Mouse (Mus musculus) retina, postnatal 1 day (tissue): ENCODE results near the gene Nutm1.
"Not testable (repeated sequence)": the region's sequence is repeated elsewhere in the genome, so short reads cannot be mapped to it uniquely, and the experiment has no call there.

Experiments
- DNase-seq: peaks from one replicate; pipeline ENCODE4 v3.0.0-alpha.2; 2012

The Nutm1 gene

DNA sequence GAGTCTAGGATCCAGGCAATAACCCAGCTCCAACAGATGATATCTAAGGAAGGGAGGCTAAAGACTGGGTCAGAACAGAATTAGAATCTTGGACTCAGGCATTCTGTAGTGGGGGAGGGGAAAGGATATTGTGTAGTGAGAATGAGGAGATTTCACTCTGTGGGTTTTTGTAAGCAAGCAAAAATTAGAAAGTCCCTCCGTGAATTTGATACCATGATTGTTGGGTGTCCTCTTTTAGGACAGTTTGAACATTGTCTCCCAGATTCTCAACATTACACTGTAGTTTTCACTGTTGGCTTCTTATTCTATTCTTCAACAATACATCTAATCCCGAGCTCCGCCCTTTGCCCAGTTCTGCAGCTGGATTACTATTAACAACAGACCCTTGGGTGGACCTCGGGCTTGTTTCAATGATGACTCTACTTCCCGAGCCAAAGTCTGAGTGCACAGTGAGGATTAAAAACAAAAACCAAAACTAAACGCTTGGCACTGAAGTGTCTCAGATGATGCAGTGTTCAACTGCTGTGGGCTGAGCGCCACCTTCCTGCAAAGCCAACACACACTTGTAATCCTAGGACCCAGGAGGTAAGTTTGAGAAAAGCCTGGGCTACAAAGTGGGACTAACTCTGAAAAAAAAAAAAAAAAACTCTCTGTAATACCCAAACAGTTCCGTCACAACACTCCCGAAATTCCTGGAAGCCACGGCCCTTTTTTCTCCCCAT lies at the start of gene Nutm1:
Gene Nutm1, minus strand, starts transcription at position 51 of the 722 bp plus-strand sequence.
- DNase-seq, result no peak

DNA sequence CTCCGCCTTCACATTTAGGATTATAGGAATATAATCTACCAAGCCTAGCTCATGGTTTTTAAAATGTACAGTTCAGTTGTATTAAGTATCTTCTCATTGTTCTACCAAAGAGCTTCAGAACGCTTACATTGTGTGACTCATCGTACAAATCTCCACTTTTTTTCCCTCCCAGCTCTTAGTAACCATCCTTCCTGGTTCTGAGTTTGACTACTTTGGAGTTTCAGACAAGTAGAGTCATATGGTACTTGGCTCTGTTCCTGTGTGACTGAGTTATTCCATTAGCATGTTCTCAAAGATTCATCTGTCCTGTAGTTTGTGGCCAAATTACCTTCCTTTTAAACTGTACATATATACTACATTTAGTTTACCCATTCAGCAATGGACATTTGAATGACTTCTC lies 49.6 kb upstream of the Nutm1 start:
- no peak for DNase-seq

DNA sequence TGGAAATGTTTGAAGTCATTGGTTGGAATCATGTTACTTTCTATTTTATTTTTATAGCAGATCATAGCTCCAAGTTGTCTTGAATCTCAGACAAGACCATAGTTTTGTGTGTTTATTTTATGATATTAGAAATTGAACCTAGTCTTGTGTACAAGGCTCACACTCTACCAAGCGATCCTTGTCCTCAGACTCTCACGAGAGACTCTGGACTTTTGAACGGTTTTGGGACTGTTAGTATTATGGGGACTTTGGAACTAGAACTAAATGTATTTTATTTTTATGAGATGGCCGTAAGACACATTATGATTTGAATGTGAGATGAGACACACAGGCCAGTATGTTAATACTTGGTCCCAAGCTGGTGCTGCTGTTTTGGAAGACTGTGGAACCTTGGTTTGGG lies 39.1 kb upstream of the Nutm1 start:
- DNase-seq, result no peak

DNA sequence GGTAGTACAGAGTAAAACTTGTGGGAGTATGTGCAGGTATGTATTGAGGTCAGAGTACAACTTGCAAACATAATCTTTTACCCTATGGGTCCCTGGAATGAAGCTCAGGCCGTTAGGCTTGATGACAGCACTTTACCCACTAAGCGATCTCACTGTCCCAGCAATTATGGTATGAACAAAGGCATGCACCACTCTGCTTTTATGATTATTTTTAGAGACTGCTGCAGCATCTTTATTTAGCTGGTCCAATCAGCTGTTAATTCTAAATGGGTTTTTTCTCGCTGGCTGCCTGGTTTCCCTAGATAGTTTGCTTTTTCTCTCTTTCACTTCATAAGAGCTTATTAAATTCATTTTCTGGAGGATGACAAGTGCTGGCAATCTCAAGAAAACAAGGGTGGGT lies 37.1 kb upstream of the Nutm1 start:
- no peak for DNase-seq

DNA sequence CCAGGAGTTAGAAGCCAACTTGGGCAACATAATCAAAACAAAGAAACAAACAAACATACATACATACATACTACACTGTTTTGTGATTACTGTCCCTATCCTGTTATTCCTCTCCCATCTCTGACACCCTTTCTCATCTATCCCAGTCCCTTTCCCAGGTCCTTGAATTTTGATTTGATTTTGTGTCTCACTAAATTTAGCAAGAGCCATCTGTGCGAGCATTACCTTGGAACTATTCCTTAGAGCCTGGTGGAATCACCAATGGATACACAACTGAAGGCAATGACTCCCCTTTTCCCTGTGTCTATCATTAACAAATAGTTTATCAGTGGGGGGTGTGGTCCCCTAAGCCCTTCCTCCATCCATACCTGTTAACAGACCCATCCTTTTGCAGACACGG lies 33.7 kb upstream of the Nutm1 start:
- DNase-seq, result no peak

DNA sequence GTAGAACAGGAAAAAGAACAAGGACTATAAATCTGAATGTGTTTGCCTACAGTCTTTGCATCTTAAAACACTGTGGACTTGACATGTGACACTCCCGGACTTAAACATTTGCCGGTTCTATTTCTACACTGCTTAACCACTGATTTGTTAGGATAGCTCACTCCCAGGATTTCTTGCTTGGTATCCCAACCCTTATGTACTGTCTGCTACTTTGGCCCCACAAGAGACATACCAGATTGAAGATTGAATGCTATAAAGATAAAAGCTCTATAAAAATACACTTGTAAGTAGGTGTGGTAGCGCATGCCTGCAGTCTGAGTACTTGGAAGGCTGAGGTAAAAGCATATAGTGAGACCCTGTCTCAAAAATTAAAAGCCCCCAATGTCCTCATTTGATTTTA lies 30.4 kb upstream of the Nutm1 start:
- no peak for DNase-seq

DNA sequence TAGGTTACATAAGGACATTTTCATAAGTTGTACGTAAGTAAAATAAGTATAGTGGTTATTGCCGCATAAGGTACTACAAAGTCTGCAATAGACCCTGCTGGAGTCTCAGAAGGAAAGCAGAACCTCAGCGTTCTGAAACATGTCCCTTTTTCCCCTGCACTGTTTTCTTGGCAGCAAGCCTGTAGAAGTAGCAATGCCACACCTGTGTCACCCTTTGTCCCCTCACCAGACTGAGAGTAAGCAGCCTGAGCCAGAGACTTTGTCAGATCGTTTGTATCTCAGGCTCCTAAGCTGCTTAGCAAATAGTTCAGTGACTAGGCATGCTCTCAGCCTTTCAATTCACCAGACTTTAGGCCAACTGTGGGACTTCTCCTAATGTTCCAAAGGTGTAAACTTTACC lies 28.0 kb upstream of the Nutm1 start:
- peak; percentile 11 for DNase-seq

DNA sequence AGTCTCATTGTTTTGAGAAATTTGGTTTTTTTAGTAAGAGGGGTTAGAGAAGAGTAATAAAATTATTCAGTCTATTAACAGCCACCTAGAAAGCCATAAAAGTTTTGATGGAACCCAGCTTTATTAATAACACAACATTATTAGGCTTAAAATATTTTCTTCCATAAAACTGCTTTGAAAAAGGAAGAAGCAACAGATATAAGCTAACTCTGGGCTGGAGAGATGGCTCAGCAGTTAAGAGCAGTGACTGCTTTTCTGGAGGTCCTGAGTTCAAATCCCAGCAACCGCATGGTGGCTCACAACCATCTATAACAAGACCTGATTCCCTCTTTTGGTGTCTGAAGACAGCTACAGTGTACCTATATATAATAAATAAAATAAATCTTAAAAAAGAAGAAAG lies 27.0 kb upstream of the Nutm1 start:
- DNase-seq, result not testable (repeated sequence)

DNA sequence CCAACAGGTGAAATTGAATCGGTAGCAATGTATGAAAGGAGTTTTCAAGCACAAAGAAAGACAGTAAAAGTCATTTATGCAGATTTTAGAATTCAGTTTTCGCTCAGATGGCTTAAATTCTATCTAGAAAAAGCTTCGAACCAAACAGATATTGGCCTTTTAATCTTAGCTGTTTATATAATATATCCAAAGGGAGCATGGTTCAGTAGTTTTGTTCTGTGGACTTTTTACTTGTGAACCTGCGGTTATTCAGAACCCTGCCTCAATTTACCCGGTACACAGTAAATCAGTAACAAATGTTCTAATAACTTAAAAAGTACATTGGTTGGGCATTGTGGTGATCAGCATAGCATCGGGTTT lies 25.9 kb upstream of the Nutm1 start:
- DNase-seq, result no peak

DNA sequence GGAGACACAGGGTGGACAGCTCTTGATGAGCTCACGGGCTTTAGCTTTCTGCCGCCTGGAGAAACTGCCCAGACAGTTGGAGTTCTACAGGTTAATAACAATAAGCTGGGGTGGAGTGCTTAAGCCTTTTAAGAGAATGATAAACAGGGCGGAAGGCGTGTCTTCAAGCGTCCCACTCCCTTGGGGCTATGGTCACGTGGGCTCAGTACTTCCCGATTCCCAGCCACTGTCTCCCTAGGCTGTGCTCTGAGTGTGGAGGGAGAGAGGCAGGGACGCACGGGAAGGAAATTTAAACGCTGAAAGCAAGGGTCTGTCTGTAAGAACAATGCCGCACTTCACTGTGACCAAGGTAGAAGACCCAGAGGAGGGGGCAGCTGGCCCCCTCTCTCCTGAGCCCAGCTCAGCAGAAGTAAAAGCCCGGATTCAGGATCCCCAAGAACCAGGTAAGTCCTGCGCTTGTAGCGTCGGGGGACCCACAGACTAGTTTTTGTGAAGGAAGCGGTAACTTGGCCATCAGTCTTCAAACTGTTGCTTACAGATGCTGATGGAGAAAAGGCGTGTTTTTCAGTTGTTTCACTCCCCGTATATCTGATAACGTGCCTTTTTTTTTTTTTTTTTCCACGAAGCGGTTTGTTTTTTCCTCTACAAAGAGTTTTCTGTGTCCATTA lies 25.4 kb upstream of the Nutm1 start:
- peak; percentile 80 for DNase-seq

DNA sequence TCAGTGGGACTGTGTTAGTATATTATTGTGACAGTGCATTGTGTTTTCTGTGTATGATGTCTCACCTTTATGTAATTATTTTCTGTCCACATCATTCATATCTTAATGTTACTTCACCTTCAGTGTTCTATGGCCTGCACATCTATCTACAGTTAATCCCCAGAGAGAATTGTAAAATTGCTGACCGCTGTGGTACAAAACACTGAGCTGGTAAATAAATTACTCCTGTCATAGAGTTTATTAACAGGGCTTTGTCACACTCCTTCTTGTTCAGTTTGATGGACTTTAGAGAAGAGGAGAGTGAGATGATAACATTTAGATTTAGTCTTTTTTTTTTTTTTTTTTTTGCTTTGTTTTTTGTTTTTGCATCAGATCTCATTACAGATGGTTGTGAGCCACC lies 23.8 kb upstream of the Nutm1 start:
- no peak for DNase-seq

DNA sequence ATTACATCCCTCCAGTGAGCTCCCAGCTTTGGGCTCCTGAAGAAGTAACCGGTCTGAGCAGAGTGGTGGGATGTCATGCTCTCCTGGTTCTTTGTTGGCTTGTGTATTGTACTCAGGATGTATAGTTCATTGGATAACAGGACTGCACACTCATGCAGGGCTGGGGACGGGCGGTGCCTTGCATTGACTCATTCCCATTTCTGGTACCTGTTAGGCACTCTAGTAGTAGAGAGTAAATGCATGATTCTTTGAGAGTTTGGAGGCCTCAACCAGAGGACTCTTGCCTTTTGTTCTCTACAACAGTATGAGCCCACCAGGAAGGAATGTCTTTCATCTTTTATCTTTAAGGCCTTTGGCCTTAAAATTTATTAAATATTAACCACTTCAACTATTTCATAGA lies 17.8 kb upstream of the Nutm1 start:
- DNase-seq, result no peak

DNA sequence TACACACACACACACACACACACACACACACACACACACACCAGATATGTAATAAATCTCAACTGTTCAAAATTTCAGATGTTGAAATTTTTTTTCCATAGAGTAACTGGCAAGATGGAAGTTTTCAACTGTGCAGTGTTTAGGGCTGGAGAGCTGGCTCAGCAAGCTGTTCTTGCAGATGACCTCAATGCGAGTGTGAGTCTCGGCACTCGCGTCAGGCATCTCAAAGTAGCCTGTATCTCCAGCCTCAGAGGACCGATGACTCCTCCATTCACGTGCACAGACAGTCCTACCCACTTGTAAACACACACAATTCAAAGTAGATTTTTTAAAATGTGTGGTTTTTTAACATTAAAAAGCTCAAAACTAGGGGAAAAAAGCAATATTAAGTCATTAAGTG lies 14.4 kb upstream of the Nutm1 start:
- DNase-seq, result no peak

DNA sequence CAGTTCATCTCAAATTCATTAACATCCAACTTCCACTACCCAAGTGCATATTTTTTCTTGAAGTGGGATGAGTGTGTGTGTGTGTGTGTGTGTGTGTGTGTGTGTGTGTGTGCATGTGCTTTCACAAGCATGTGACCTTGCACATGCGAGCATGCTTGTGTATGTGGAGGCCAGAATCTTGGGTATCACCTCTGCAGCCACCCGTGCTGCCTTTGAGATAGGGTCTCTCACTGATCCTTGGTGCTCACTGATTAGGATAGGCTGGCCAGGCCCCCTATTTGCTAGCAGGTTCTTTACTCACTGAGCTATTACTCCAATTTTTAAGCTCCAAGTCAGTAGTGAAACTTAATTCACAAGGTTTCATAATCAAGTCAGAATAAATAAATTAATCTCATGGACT lies 13.8 kb upstream of the Nutm1 start:
- DNase-seq, result no peak

DNA sequence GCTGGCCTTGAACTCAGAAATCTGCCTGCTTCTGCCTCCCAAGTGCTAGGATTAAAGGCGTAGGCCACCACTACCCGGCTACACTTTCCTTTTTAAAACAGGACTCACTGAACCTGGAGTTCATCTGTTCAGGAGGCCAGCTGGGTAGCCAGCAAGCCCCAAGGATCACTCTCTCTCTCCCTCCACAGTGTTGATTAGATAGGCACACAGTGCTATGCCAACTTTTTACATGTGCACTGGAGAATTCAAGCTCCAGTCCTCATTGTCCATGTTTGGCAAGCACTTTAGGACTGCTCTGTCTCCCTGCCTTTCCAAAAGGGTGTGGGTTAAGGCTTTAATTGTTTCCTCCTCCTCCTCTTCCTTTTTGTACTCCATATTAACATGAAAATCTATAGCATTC lies 10.9 kb upstream of the Nutm1 start:
- no peak for DNase-seq

DNA sequence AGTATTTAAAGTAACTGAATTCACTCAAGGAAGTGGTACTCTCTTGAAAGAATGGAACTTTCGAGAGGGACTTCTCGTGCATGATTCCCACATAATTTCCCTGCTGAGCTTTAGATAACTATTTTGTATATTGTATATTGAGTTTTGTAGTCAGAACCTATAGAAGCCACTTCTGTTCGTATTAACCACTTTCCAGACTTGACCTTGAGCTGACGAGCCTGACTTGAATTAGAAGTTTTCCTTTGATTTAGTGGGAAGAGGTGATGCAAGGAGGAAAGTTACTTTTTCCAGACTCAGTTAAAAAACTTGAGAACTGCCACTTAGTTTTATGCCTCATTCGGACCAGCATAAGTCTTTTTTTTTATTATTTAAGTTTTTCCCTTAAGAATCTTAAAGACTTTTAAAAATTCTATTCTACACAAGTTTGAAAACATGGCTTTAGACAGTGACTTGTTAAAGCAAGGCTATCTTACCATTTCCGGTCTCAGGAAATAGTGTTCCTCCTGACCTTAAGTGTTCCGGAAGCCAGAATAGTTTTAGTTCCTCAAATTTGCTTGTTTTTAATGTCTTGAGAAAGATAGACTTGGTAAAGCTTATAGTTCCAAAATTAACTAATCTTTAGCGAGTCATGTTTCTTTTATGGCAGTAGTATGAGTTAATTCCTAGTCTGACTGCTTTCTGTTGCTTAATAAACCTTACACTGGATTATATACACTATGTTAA lies 8.6 kb upstream of the Nutm1 start:
- DNase-seq, result no peak

DNA sequence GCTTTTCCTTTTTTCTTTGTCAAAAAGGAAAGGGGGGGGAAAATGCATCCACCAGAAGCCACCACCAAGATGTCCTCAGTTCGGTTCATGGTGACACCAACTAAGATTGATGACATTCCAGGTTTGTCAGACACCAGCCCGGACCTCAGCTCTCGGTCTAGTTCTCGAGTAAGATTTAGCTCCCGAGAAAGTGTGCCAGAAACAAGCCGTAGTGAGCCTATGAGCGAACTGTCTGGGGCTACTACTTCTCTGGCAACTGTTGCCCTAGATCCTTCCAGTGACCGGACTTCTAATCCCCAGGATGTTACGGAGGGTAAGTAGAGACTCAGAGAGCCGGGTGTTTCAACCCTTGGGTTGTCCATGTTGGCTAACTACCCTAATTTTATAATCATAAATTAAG lies 7.7 kb upstream of the Nutm1 start:
- DNase-seq, result peak; percentile 44

DNA sequence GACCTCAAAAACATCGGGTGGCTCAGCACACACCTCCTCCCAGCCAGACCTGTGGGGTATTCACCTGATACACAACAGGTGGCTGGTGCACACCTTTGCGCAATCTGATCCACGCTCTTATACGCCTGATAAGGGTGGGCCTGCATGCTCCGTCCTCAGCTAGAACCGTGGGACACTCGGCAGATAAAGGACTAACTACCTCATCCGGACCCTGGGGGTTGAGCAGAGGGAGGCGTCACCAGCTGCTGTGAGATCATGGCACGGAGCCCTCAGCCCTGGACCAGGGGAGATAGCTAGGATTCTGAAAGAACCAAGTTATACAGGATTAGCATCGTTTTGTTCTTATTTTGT lies 7.1 kb upstream of the Nutm1 start, which contains the start of gene Gm21985:
Gene Gm21985, plus strand, starts transcription at position 73 of the 351 bp plus-strand sequence.
- peak; percentile 71 for DNase-seq

DNA sequence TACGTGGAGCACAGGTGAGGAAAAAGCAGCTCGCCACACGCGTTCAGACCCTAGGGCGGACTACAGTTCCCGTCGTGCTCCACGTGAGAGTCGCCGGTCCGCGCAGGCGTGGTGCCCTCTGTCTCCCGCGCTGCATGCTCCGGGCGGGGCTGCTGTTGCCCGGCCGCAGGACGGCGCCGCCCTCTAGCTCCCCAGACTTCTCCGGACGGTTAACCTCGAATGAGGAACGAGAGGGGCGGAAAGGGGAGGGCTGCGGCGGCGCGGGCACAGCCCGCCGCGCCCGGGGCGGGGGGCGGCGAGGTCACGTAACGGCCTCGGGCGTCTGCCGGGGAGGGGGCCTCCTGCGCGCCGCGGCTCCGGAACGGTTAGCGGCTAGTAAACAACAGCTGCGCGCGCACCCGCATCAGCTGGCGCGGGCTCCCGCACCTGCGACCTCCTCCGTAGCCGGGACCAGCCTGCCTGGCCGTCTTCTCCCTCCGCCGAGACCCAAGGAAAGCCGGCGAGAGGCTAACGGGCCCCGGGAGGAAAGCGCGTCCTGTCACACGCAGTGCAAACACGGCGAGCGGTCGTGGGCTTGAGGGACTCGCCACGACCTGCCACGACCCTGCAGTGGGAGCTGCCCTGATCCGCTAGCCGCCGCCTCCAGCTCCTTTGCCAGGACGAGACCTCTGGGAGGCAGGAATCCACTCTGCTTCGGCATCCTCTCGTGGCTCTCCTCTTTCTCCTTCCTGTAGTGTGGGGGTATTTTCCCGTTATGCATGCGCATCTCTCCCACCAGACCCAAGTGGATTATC lies 6.6 kb upstream of the Nutm1 start, which contains the start of gene Slc12a6:
Gene Slc12a6, plus strand, starts transcription at position 378 of the 794 bp plus-strand sequence.
- DNase-seq, result peak; percentile 94

DNA sequence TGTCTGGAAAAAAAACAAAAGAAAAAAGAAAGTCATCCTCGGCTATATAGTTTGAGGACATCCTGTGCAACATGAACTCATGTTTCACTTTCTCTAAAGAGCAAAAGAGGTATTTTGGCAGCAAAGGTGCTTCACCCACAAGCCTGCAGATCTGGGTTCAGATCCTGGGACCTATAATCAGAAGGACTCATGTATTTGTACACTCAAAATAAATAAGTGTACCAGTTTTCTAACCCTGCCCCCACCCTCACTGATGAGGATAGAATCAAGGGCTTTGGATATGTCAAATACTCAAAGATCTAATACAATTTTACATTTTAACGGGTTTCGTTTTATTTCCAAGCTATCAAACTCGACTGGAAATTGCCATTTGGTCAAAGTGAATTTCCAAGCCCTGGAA lies 5.3 kb upstream of the Nutm1 start:
- DNase-seq, result no peak

DNA sequence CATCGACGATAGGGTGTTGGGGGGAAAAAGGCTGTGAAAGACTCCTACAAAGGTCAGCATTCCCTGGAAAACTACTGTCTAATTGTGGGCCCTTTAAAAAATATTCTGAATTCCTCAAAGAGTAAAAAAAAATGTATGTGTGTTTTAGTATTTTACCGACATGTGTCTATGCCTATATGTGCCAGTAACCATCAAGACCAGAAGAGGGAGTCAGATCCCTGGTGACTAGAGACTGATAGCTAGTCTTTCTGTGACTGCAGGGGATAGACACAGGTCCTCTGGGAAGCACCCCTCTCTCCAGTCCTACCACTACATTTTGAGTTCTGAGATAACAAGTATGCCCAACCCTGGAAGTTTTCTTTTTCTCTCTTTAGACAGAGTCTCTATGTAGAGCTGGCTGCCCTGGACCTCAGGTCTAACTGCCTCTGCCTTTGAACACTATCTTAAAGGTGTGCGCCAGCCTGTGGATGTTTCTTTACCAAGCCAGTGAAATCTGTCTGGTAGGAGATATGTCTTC lies 3.7 kb upstream of the Nutm1 start:
- DNase-seq, result no peak

DNA sequence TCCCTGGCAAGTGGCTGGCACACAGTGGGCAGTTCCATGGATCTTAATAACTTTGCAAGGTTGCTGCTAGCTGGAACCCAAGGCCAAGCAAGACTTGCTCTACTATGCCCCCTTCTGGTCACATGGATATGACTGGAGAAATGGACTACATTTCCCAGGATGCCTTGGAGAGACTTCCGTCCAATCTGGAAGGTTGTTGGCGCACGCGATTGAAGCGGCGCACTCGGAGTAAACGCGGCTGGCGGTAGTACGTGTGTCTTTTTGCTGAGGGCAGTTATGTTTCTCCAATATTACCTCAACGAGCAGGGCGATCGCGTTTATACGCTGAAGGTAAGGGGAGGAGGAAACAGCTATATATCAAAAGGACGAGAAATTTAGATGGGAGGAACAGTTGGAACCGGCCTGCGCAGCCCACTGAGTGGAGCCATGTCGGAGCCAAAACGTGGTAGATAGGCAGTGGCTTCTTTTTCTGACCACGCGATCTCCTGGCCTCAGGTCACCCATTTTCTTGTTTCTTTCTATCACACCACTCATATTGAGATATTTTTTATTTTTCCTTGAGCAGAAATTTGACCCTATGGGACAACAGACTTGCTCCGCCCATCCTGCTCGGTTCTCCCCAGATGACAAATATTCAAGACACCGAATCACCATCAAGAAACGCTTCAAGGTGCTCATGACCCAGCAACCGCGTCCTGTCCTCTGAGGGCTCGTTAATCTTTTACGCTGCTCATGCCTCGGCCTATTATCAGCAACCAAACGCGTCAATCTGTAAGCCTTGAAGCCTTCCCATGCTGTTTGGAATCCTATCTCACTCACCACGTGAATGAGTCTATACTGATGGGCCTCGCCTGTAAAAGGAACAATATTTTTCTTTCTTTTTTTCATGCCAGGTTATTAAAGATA lies 2.9 kb upstream of the Nutm1 start, which contains the start of gene Nop10:
Gene Nop10, plus strand, starts transcription at position 179 of the 906 bp plus-strand sequence.
- DNase-seq, result peak; percentile 95
